Mouse (Mus musculus): ENCODE measurements around the gene Rab11fip3.

- TF ChIP-seq CTCF (IDR thresholded peaks at IDR 0.05) (no peak), POLR2A (IDR thresholded peaks at IDR 0.05; ENCODE audit: insufficient read depth, low read depth, low read length) (no peak), EP300 (IDR thresholded peaks at IDR 0.05; ENCODE audit: insufficient read depth, low read depth, low read length) (no peak)
Measured at GRCm38 (mm10) chr17:25967652-25968051, 101.7 kb downstream of the Rab11fip3 start.
